Mouse (Mus musculus) cortical plate, adult 2 months (tissue): Measurements from ENCODE around the gene Zbtb38.

Source experiments
- CTCF ChIP-seq: fragments of 200-500 bp; IDR thresholded peaks from 2 replicates; pipeline ENCODE4 v1.5.1; 2011; ENCODE audit warnings: mild to moderate bottlenecking, control low read depth, low read length; ENCODE audit not compliant: insufficient read depth; ENCODE audit errors: extremely low read depth
- POLR2A ChIP-seq: fragments of 200-500 bp; IDR thresholded peaks from 2 replicates; pipeline ENCODE4 v1.6.1; 2011; ENCODE audit warnings: mild to moderate bottlenecking, low read length, control low read depth; ENCODE audit not compliant: insufficient read depth; ENCODE audit errors: extremely low read depth

DNA sequence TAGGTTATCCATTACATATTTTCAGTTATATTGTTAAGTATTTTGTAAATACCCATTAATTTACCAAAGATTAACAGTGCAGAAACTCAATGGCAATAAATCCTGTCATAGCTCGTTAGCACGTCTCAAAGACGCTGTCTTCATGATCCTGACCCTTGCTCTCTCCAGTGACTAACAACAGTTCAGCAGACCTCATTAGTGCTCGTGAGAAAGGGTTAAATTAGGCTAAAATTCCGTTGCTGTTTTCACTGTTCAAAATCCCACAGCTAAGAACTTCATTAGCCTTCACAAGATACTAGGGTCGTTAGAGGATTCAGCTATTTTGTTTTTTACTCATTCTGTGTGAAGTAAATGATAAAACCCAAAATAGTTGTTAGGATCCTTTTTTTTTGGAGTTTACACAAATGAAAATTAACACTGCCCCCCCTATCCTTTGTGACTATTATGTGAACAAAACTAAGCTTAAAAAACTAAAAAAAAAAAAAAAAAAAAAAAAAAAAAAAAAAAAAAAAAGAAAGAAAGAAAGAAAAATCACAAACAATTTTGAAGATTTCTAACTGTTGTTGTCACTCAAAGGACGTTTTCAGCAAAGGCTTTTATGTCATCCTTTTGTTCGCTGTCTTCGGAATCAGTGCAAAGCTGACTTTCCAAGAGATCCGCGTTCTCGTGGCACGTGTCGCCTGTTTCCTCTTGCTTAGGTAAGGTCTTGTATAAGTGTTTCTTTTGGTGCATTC lies 67.6 kb downstream of the Zbtb38 start:
- TF ChIP-seq CTCF = no peak
- no peak for TF ChIP-seq POLR2A
